Mouse (Mus musculus): ENCODE results near the gene Tbl1xr1.

- no peak for TF ChIP-seq REST (IDR thresholded peaks at IDR 0.05; ENCODE audit: insufficient read depth, insufficient read length)
- TF ChIP-seq POLR2A (IDR thresholded peaks at IDR 0.05; ENCODE audit: insufficient read length, low read depth), result no peak
Observed at GRCm38 (mm10) chr3:22137793-22138579, 61.5 kb downstream of the Tbl1xr1 start.

All from myocyte (in vitro differentiated cells).